Mouse (Mus musculus) liver, postnatal 0 days (tissue): ENCODE measurements around the gene Enthd1. TPM values are rescaled to one million over a fixed set of nuclear protein-coding genes. Genes with fewer than 3 reads are reported as not detected.

Experiments used
- ATAC-seq: fragments of 200-750 bp; cut with Nextera tagmentation; 2 replicates; pipeline ENCODE4 v1.8.0; 2017; ENCODE audit warnings: mild to moderate bottlenecking, moderate library complexity
- DNase-seq: peaks from one replicate; pipeline ENCODE4 v3.0.0-alpha.2; 2016
- H3K27ac ChIP-seq: fragments of 300-500 bp; sonication (generic); 2 replicates; pipeline ENCODE4 v1.5.1; 2014; ENCODE audit warnings: antibody characterized with exemption, moderate library complexity, mild to moderate bottlenecking, low read depth
- H3K27me3 ChIP-seq: fragments of 300-500 bp; sonication (generic); 2 replicates; pipeline ENCODE4 v1.6.1; 2014; ENCODE audit warnings: low read length, control low read depth, mixed read lengths; ENCODE audit not compliant: insufficient read depth
- H3K36me3 ChIP-seq: fragments of 300-500 bp; sonication (generic); replicated peaks from 2 replicates; pipeline ENCODE4 v1.6.1; 2014; ENCODE audit warnings: mild to moderate bottlenecking, control low read depth, low read length, moderate library complexity, mixed read lengths; ENCODE audit not compliant: insufficient read depth
- H3K4me1 ChIP-seq: fragments of 300-500 bp; sonication (generic); 2 replicates; pipeline ENCODE4 v1.6.1; 2014; ENCODE audit warnings: antibody characterized with exemption, mild to moderate bottlenecking, control low read depth; ENCODE audit not compliant: insufficient read depth
- H3K4me2 ChIP-seq: fragments of 300-500 bp; sonication (generic); 2 replicates; pipeline ENCODE4 v1.6.1; 2014; ENCODE audit warnings: low read depth, mild to moderate bottlenecking, low read length, moderate library complexity, mixed read lengths
- H3K4me3 ChIP-seq: fragments of 300-500 bp; sonication (generic); 2 replicates; pipeline ENCODE4 v1.5.1; 2014; ENCODE audit warnings: low read depth, low read length
- H3K9ac ChIP-seq: fragments of 300-500 bp; sonication (generic); replicated peaks from 2 replicates; pipeline ENCODE4 v1.6.1; 2014; ENCODE audit warnings: mild to moderate bottlenecking, moderate library complexity
- H3K9me3 ChIP-seq: fragments of 300-500 bp; sonication (generic); 2 replicates; pipeline ENCODE4 v1.6.1; 2016; ENCODE audit warnings: mild to moderate bottlenecking, control low read depth, low read length, mixed read lengths
- CTCF ChIP-seq: sonication (generic); IDR thresholded peaks from 2 replicates; pipeline ENCODE4 v1.5.1; 2016; ENCODE audit warnings: antibody characterized with exemption, low read depth
- EP300 ChIP-seq: IDR thresholded peaks from 2 replicates; pipeline ENCODE4 v1.6.1; 2016; ENCODE audit warnings: antibody characterized with exemption, low read depth, mild to moderate bottlenecking
- WGBS: fragments of 180-500 bp; shearing (Covaris S2); extraction: QIAGEN DNeasy Blood & Tissue Kit; methylation state at CpG from one replicate; pipeline ENCODE4 v1.1.7; 2014; ENCODE audit not compliant: insufficient replicate concordance; 5-methylcytosine and 5-hydroxymethylcytosine counted together
- polyA plus RNA-seq: library from polyadenylated mRNA; unstranded; fragments of >200 nt; fragmentation: Nextera tagmentation; extraction: Ambion mirVana; gene quantifications from 2 replicates; pipeline ENCODE4 v1.2.1, GENCODE M21; 2015

The Enthd1 gene
- polyA plus RNA-seq, 1 experiment from 2014 or later: not detected

- no peaks in the 10 kb centered on the region for H3K27me3 ChIP-seq
- no peaks in the 10 kb centered on the region for H3K36me3 ChIP-seq
- WGBS: 78% methylated on average over 2 of the region's 2 CpGs
- TF ChIP-seq EP300 (no peak), CTCF (no peak)
- ATAC-seq: no peak
- no peak overlapping the region for H3K4me2 ChIP-seq
- H3K4me3 ChIP-seq: no peak overlapping the region
- DNase-seq: no peak
- H3K4me1 ChIP-seq: peaks cover 15% of the 10 kb centered on the region
- H3K9me3 ChIP-seq: no peaks in the 10 kb centered on the region
- no peak overlapping the region for H3K27ac ChIP-seq
- H3K9ac ChIP-seq: no peak overlapping the region
Observed at GRCm38 (mm10) chr15:80536051-80536450, 28.9 kb downstream of the Enthd1 start.

GRCm38 (mm10) chr15:80533274-80533673, 31.7 kb downstream of the Enthd1 start:
- WGBS: 68% methylated on average over 6 of the region's 6 CpGs
- no peak overlapping the region for H3K9ac ChIP-seq
- H3K27ac ChIP-seq: no peak overlapping the region
- H3K27me3 ChIP-seq: no peaks in the 10 kb centered on the region
- H3K4me1 ChIP-seq: peaks cover 16% of the 10 kb centered on the region
- H3K36me3 ChIP-seq: no peaks in the 10 kb centered on the region
- no peak overlapping the region for H3K4me2 ChIP-seq
- H3K4me3 ChIP-seq: no peak overlapping the region
- no peak for ATAC-seq
- no peak for TF ChIP-seq EP300
- TF ChIP-seq CTCF: no peak
- H3K9me3 ChIP-seq: no peaks in the 10 kb centered on the region
- DNase-seq: no peak

- Histone ChIP-seq H3K9me3 (no peaks in the 10 kb centered on the region), H3K4me1 (peaks cover 16% of the 10 kb centered on the region), H3K36me3 (no peaks in the 10 kb centered on the region), H3K27ac (peak overlapping the region; percentile 55; the same call in 1 of the 2 replicates), H3K4me3 (no peak overlapping the region), H3K27me3 (no peaks in the 10 kb centered on the region), H3K4me2 (peak overlapping the region; percentile 44), H3K9ac (peak overlapping the region; percentile 30; the same call in 1 of the 2 replicates)
- no peak for TF ChIP-seq CTCF
- TF ChIP-seq EP300: peak; percentile 79
- DNase-seq: peak; percentile 47
- ATAC-seq: peak; percentile 92
- WGBS: 57% methylated on average over 8 of the region's 8 CpGs
Observed at GRCm38 (mm10) chr15:80532281-80533072, 32.5 kb downstream of the Enthd1 start.

GRCm38 (mm10) chr15:80531026-80531425, 33.9 kb downstream of the Enthd1 start:
- Histone ChIP-seq H3K4me1 (peaks cover 16% of the 10 kb centered on the region), H3K27ac (peak overlapping the region; percentile 55; the same call in 1 of the 2 replicates), H3K4me3 (no peak overlapping the region), H3K9me3 (no peaks in the 10 kb centered on the region), H3K9ac (no peak overlapping the region), H3K27me3 (no peaks in the 10 kb centered on the region), H3K36me3 (no peaks in the 10 kb centered on the region), H3K4me2 (peak overlapping the region; percentile 38; the same call in 1 of the 2 replicates)
- ATAC-seq (peak; percentile 48), DNase-seq (no peak)
- TF ChIP-seq CTCF (no peak), EP300 (peak; percentile 44; the same call in 1 of the 2 replicates)
- 40% methylated on average over 9 of the region's 9 CpGs for whole genome bisulfite sequencing

- Histone ChIP-seq H3K9ac (no peak overlapping the region), H3K4me1 (peaks cover 16% of the 10 kb centered on the region), H3K9me3 (no peaks in the 10 kb centered on the region), H3K4me3 (no peak overlapping the region), H3K36me3 (no peaks in the 10 kb centered on the region), H3K27ac (peak overlapping the region; percentile 34; the same call in 1 of the 2 replicates), H3K27me3 (no peaks in the 10 kb centered on the region), H3K4me2 (no peak overlapping the region)
- DNase-seq (no peak), ATAC-seq (no peak)
- 63% methylated on average over 20 of the region's 20 CpGs for WGBS
- TF ChIP-seq CTCF (no peak), EP300 (no peak)
Observed at GRCm38 (mm10) chr15:80529955-80530869, 34.7 kb downstream of the Enthd1 start.
